ENCODE assay signal across 9 mouse cellular contexts in genomic region chr12:72104525-72105281, GRCm38 (mm10). TPM values are rescaled to one million over a fixed set of nuclear protein-coding genes. Genes with fewer than 3 reads are reported as not detected.
DNase-seq lines count a peak whose midpoint lies in the region; ATAC-seq lines count a peak whose summit lies in the region.
"Had no signal": no experiment of that assay in that cellular context is flagged by ENCODE, and none has a peak within 500 bp of the region (broad histone marks: within the 10 kb centered on the region; RNA-seq: fewer than 3 reads in every experiment).

No protein-coding gene starts in this region.

- ATAC-seq in liver, embryonic 13.5 days (ENCODE audit: low read depth), result no peak

- DNase-seq in MN1 (ENCODE audit: low spot score), result peak; percentile 90
- peak; percentile 65 for DNase-seq in cerebellum, adult 11-12 months
- peak; percentile 76 for DNase-seq in forelimb bud, embryonic 11.5 days (ENCODE audit: low read depth, low spot score)
- peak; percentile 37 for DNase-seq in heart, postnatal 25 days (ENCODE audit: low spot score)
- peak; percentile 68 to 76 for DNase-seq in kidney, postnatal 36 days
- peak; percentile 9 for DNase-seq in liver, embryonic 13.5 days
- DNase-seq in neural tube, embryonic 10.5 days (ENCODE audit: extremely low spot score, low spot score), result peak; percentile 48
- DNase-seq in thymus, postnatal 4 days, result peak; percentile 43

- peaks cover 5% of the 10 kb centered on the region; the same call in 1 of the 2 replicates for H3K36me3 ChIP-seq in liver, embryonic 13.5 days

- H3K4me3 ChIP-seq in liver, embryonic 13.5 days (replicated peaks), result no peak overlapping the region
- H3K4me3 ChIP-seq: liver, embryonic 15.5 days had no signal

- H3K9ac ChIP-seq in liver, embryonic 13.5 days, result no peak overlapping the region
- H3K9ac ChIP-seq: liver, embryonic 15.5 days had no signal

- H3K27me3 ChIP-seq in liver, embryonic 13.5 days, result no peaks in the 10 kb centered on the region
- H3K27me3 ChIP-seq: liver, embryonic 15.5 days had no signal

- no peaks in the 10 kb centered on the region for H3K4me1 ChIP-seq in liver, embryonic 13.5 days (replicated peaks)
- H3K4me1 ChIP-seq: liver, embryonic 15.5 days had no signal

- WGBS in liver, embryonic 13.5 days (ENCODE audit: insufficient replicate concordance), result 26% methylated on average over 14 of the region's 14 CpGs

- no peak overlapping the region for H3K4me2 ChIP-seq in liver, embryonic 13.5 days
- H3K4me2 ChIP-seq: liver, embryonic 15.5 days had no signal

- intact Hi-C loops in heart, postnatal 25 days (cut with DNase I), result loop anchor here (2.0 to 5.0 kb wide), 2 partner anchors 138 to 322 kb away; no protein-coding TSS in a partner anchor

- H3K27ac ChIP-seq in liver, embryonic 13.5 days, result no peak overlapping the region
- H3K27ac ChIP-seq: liver, embryonic 15.5 days had no signal

- no peaks in the 10 kb centered on the region for H3K9me3 ChIP-seq in liver, embryonic 13.5 days (replicated peaks)
- H3K9me3 ChIP-seq: liver, embryonic 15.5 days had no signal

RNA-seq across cellular contexts. Expression of gene Jkamp, which starts 19.3 kb away (rescaled TPM):
- 10 to 100 TPM; 21.1 to 21.3 TPM for total RNA-seq in heart, postnatal 25 days (2021)
- polyA plus RNA-seq in liver, embryonic 13.5 days (2015; fragmentation: Nextera tagmentation; extraction: Ambion mirVana), result 20.8 and 22.5 TPM in 2 replicates

RNA-seq across cellular contexts. Expression of gene L3hypdh, which starts 19.5 kb away (rescaled TPM):
- total RNA-seq in heart, postnatal 25 days (2021), result 1 to 10 TPM; 5.7 to 6.7 TPM
- polyA plus RNA-seq in liver, embryonic 13.5 days (2015; fragmentation: Nextera tagmentation; extraction: Ambion mirVana), result 5.6 and 7.1 TPM in 2 replicates

RNA-seq across cellular contexts. Expression of gene Gpr135, which starts 33.8 kb away (rescaled TPM):
- total RNA-seq in heart, postnatal 25 days (2021), result under 1 TPM; 0.25 to 0.42 TPM
- polyA plus RNA-seq in liver, embryonic 13.5 days (2015; fragmentation: Nextera tagmentation; extraction: Ambion mirVana), result 0.09 and 0.19 TPM in 2 replicates

Comparison
In these comparisons a context has a peak if more than half of its experiments do, and no peak if none do; other contexts are left out.
1. DNase-seq: peak in every context shown above with its lines; median percentile 90 in MN1; 76 in forelimb bud, embryonic 11.5 days; 72 in kidney, postnatal 36 days; 65 in cerebellum, adult 11-12 months; 48 in neural tube, embryonic 10.5 days; 43 in thymus, postnatal 4 days; 37 in heart, postnatal 25 days; 9 in liver, embryonic 13.5 days.